In the genomic region with DNA sequence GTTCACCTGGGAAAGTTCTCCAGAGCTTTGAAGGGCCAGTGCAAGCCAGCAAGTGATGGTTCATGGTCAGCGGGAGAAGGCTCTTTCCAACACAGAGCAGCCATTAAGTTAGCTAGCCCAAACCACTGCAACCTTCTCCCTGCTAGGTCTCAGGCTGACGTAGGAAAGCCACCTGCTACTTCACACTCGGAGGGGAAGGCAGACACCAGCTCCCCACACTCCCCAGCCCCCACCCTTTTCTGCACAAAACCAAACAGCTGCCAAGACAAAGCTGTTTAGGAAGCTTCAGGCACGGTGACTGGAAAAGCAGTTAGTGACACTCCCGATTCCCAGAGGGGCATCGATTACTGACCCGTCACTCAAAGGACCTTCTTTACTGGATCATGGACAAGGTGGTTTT, we compare ENCODE assay signal across 13 mouse cellular contexts. TPM values are rescaled to one million over a fixed set of nuclear protein-coding genes. Genes with fewer than 3 reads are reported as not detected.
A peak's percentile ranks its signal among the peaks of the same experiment; 100 is the strongest.
DNase-seq lines count a peak whose midpoint lies in the region; ATAC-seq and TF ChIP-seq lines count a peak whose summit lies in the region.
"Had no signal": no experiment of that assay in that cellular context is flagged by ENCODE, and none has a peak within 500 bp of the region (broad histone marks: within the 10 kb centered on the region; RNA-seq: fewer than 3 reads in every experiment).

No protein-coding gene starts in this region.

- H3K4me1 ChIP-seq in embryonic facial prominence, embryonic 14.5 days (ENCODE audit: control insufficient read depth, insufficient read depth, low read length), result no peaks in the 10 kb centered on the region
- H3K4me1 ChIP-seq in embryonic facial prominence, embryonic 10.5 days, result peaks cover 21% of the 10 kb centered on the region
- H3K4me1 ChIP-seq in limb, embryonic 14.5 days (ENCODE audit: control insufficient read depth, insufficient read depth, low read length), result no peaks in the 10 kb centered on the region
- no peaks in the 10 kb centered on the region for H3K4me1 ChIP-seq in limb, embryonic 10.5 days
- peaks cover 15% of the 10 kb centered on the region for H3K4me1 ChIP-seq in hindbrain, embryonic 13.5 days (replicated peaks)
- H3K4me1 ChIP-seq: limb, embryonic 15.5 days had no signal

- H3K36me3 ChIP-seq in embryonic facial prominence, embryonic 14.5 days (ENCODE audit: control insufficient read depth, insufficient read depth, low read length), result peaks cover 73% of the 10 kb centered on the region
- H3K36me3 ChIP-seq in embryonic facial prominence, embryonic 10.5 days (replicated peaks), result peaks cover 96% of the 10 kb centered on the region
- peaks cover 86% of the 10 kb centered on the region for H3K36me3 ChIP-seq in limb, embryonic 14.5 days (ENCODE audit: control insufficient read depth, insufficient read depth, low read length)
- H3K36me3 ChIP-seq in limb, embryonic 10.5 days, result peaks cover 96% of the 10 kb centered on the region
- H3K36me3 ChIP-seq in hindbrain, embryonic 13.5 days, result peaks cover 51% of the 10 kb centered on the region

- no peak overlapping the region for H3K9ac ChIP-seq in embryonic facial prominence, embryonic 14.5 days (ENCODE audit: low read depth, low read length)
- H3K9ac ChIP-seq in limb, embryonic 14.5 days (ENCODE audit: low read depth, low read length, severe bottlenecking), result no peak overlapping the region
- peak overlapping the region; percentile 30; the same call in 1 of the 2 replicates for H3K9ac ChIP-seq in hindbrain, embryonic 13.5 days
- H3K9ac ChIP-seq: heart, embryonic 12.5 days; limb, embryonic 15.5 days; lung, embryonic 14.5 days had no signal

- no peaks in the 10 kb centered on the region for H3K9me3 ChIP-seq in embryonic facial prominence, embryonic 14.5 days (ENCODE audit: control insufficient read depth, low read length)
- H3K9me3 ChIP-seq in embryonic facial prominence, embryonic 10.5 days, result no peaks in the 10 kb centered on the region
- no peaks in the 10 kb centered on the region for H3K9me3 ChIP-seq in limb, embryonic 14.5 days (ENCODE audit: control insufficient read depth, low read length)
- H3K9me3 ChIP-seq in limb, embryonic 10.5 days (replicated peaks), result no peaks in the 10 kb centered on the region
- no peaks in the 10 kb centered on the region for H3K9me3 ChIP-seq in hindbrain, embryonic 13.5 days
- H3K9me3 ChIP-seq: heart, embryonic 12.5 days; limb, embryonic 15.5 days had no signal

- no peaks in the 10 kb centered on the region for H3K27me3 ChIP-seq in embryonic facial prominence, embryonic 14.5 days (replicated peaks; ENCODE audit: control insufficient read depth, insufficient read depth, low read length)
- H3K27me3 ChIP-seq in embryonic facial prominence, embryonic 10.5 days (replicated peaks; ENCODE audit: low read depth, poor library complexity, severe bottlenecking), result no peaks in the 10 kb centered on the region
- H3K27me3 ChIP-seq in limb, embryonic 14.5 days (ENCODE audit: control insufficient read depth, insufficient read depth, low read length), result no peaks in the 10 kb centered on the region
- no peaks in the 10 kb centered on the region for H3K27me3 ChIP-seq in limb, embryonic 10.5 days (ENCODE audit: low read depth, poor library complexity, severe bottlenecking)
- H3K27me3 ChIP-seq in hindbrain, embryonic 13.5 days, result no peaks in the 10 kb centered on the region
- H3K27me3 ChIP-seq: heart, embryonic 12.5 days; limb, embryonic 15.5 days had no signal

- H3K4me2 ChIP-seq in embryonic facial prominence, embryonic 14.5 days (ENCODE audit: low read depth, low read length), result no peak overlapping the region
- H3K4me2 ChIP-seq in limb, embryonic 14.5 days (replicated peaks; ENCODE audit: low read depth, low read length, severe bottlenecking), result no peak overlapping the region
- no peak overlapping the region for H3K4me2 ChIP-seq in hindbrain, embryonic 13.5 days
- H3K4me2 ChIP-seq: heart, embryonic 12.5 days; limb, embryonic 15.5 days; lung, embryonic 14.5 days had no signal

- H3K4me3 ChIP-seq in embryonic facial prominence, embryonic 14.5 days (ENCODE audit: low read depth, low read length), result no peak overlapping the region
- no peak overlapping the region for H3K4me3 ChIP-seq in embryonic facial prominence, embryonic 10.5 days
- no peak overlapping the region for H3K4me3 ChIP-seq in limb, embryonic 14.5 days (replicated peaks; ENCODE audit: low read length)
- no peak overlapping the region for H3K4me3 ChIP-seq in limb, embryonic 10.5 days
- H3K4me3 ChIP-seq in hindbrain, embryonic 13.5 days, result no peak overlapping the region
- H3K4me3 ChIP-seq: heart, embryonic 12.5 days; limb, embryonic 15.5 days had no signal

- ATAC-seq in embryonic facial prominence, embryonic 14.5 days (ENCODE audit: low read depth), result no peak
- 0 out of 2 replicates have a peak, but pooled peaks have one; percentile 41 for ATAC-seq in limb, embryonic 14.5 days (ENCODE audit: low FRiP score, low read depth)
- no peak for ATAC-seq in hindbrain, embryonic 13.5 days (ENCODE audit: low FRiP score)

- 57% methylated on average over 7 of the region's 7 CpGs for WGBS in embryonic facial prominence, embryonic 14.5 days
- WGBS in embryonic facial prominence, embryonic 10.5 days, result 71% methylated on average over 7 of the region's 7 CpGs
- WGBS in limb, embryonic 14.5 days, result 76% methylated on average over 7 of the region's 7 CpGs
- WGBS in limb, embryonic 10.5 days, result 79% methylated on average over 7 of the region's 7 CpGs
- 35% methylated on average over 7 of the region's 7 CpGs for WGBS in hindbrain, embryonic 13.5 days

- peak; percentile 16 for DNase-seq in embryonic facial prominence, embryonic 14.5 days (ENCODE audit: low spot score)
- DNase-seq in embryonic facial prominence, embryonic 10.5 days (ENCODE audit: low spot score), result no peak
- DNase-seq in limb, embryonic 14.5 days (ENCODE audit: low spot score), result no peak
- no peak for DNase-seq in limb, embryonic 10.5 days (ENCODE audit: low spot score)
- peak; percentile 70 for DNase-seq in thymus, postnatal 14 days
- no peak for DNase-seq in spleen, adult 18-20 months
- no peak for DNase-seq in gastrocnemius, postnatal 25 days
- DNase-seq: adrenal gland, adult 2 months; gastrocnemius, postnatal 10 days; lung, embryonic 14.5 days had no signal

- no peak for TF ChIP-seq POLR2A in limb, embryonic 14.5 days (IDR thresholded peaks at IDR 0.05; ENCODE audit: borderline replicate concordance, extremely low read depth, insufficient read depth, insufficient read length)

- no peak overlapping the region for H3K27ac ChIP-seq in embryonic facial prominence, embryonic 14.5 days (replicated peaks; ENCODE audit: low read depth, low read length)
- H3K27ac ChIP-seq in embryonic facial prominence, embryonic 10.5 days (replicated peaks), result no peak overlapping the region
- H3K27ac ChIP-seq in limb, embryonic 14.5 days (replicated peaks; ENCODE audit: low read depth, low read length), result no peak overlapping the region
- no peak overlapping the region for H3K27ac ChIP-seq in limb, embryonic 10.5 days
- H3K27ac ChIP-seq in hindbrain, embryonic 13.5 days, result no peak overlapping the region
- H3K27ac ChIP-seq: limb, embryonic 15.5 days had no signal

RNA-seq across cellular contexts. Expression of a gene that starts 12.6 kb away (rescaled TPM):
- polyA plus RNA-seq in embryonic facial prominence, embryonic 14.5 days (2014; fragmentation: Nextera tagmentation; extraction: Ambion mirVana), result 11.0 and 11.4 TPM in 2 replicates
- polyA plus RNA-seq in embryonic facial prominence, embryonic 10.5 days (2016; fragmentation: Nextera tagmentation; extraction: Ambion mirVana), result 28.3 and 28.8 TPM in 2 replicates
- 8.1 and 17.1 TPM in 2 replicates for polyA plus RNA-seq in limb, embryonic 14.5 days (2012; rRNA removed)
- 10.7 and 12.2 TPM in 2 replicates for polyA plus RNA-seq in limb, embryonic 14.5 days (2014; fragmentation: Nextera tagmentation; extraction: Ambion mirVana)
- 30.8 and 32.2 TPM in 2 replicates for polyA plus RNA-seq in limb, embryonic 10.5 days (2016; fragmentation: Nextera tagmentation; extraction: Ambion mirVana)
- 22.5 and 27.5 TPM in 2 replicates for polyA plus RNA-seq in hindbrain, embryonic 13.5 days (2015; fragmentation: Nextera tagmentation; extraction: Ambion mirVana)
- total RNA-seq in gastrocnemius, postnatal 25 days (2021), result 10 to 100 TPM; 23.0 to 23.8 TPM

RNA-seq across cellular contexts. Expression of a gene that starts 17.4 kb away (rescaled TPM):
- 33.6 and 34.8 TPM in 2 replicates for polyA plus RNA-seq in embryonic facial prominence, embryonic 14.5 days (2014; fragmentation: Nextera tagmentation; extraction: Ambion mirVana)
- 24.9 and 26.0 TPM in 2 replicates for polyA plus RNA-seq in embryonic facial prominence, embryonic 10.5 days (2016; fragmentation: Nextera tagmentation; extraction: Ambion mirVana)
- 34.7 and 36.3 TPM in 2 replicates for polyA plus RNA-seq in limb, embryonic 14.5 days (2012; rRNA removed)
- polyA plus RNA-seq in limb, embryonic 14.5 days (2014; fragmentation: Nextera tagmentation; extraction: Ambion mirVana), result 36.9 and 39.2 TPM in 2 replicates
- polyA plus RNA-seq in limb, embryonic 10.5 days (2016; fragmentation: Nextera tagmentation; extraction: Ambion mirVana), result 26.8 and 31.1 TPM in 2 replicates
- polyA plus RNA-seq in hindbrain, embryonic 13.5 days (2015; fragmentation: Nextera tagmentation; extraction: Ambion mirVana), result 21.2 and 23.8 TPM in 2 replicates
- total RNA-seq in gastrocnemius, postnatal 25 days (2021), result 1 to 10 TPM; 3.9 to 5.1 TPM

RNA-seq across cellular contexts. Expression of a gene that starts 35.6 kb away (rescaled TPM):
- 27.0 and 29.6 TPM in 2 replicates for polyA plus RNA-seq in embryonic facial prominence, embryonic 14.5 days (2014; fragmentation: Nextera tagmentation; extraction: Ambion mirVana)
- 23.1 and 26.4 TPM in 2 replicates for polyA plus RNA-seq in embryonic facial prominence, embryonic 10.5 days (2016; fragmentation: Nextera tagmentation; extraction: Ambion mirVana)
- polyA plus RNA-seq in limb, embryonic 14.5 days (2012; rRNA removed), result 17.8 and 22.4 TPM in 2 replicates
- 23.2 and 28.0 TPM in 2 replicates for polyA plus RNA-seq in limb, embryonic 14.5 days (2014; fragmentation: Nextera tagmentation; extraction: Ambion mirVana)
- 25.2 and 26.1 TPM in 2 replicates for polyA plus RNA-seq in limb, embryonic 10.5 days (2016; fragmentation: Nextera tagmentation; extraction: Ambion mirVana)
- 11.5 and 12.1 TPM in 2 replicates for polyA plus RNA-seq in hindbrain, embryonic 13.5 days (2015; fragmentation: Nextera tagmentation; extraction: Ambion mirVana)
- total RNA-seq in gastrocnemius, postnatal 25 days (2021), result 100 to 1,000 TPM; 121 to 144 TPM

RNA-seq across cellular contexts. Expression of a gene that starts 44.9 kb away (rescaled TPM):
- 612 and 629 TPM in 2 replicates for polyA plus RNA-seq in embryonic facial prominence, embryonic 14.5 days (2014; fragmentation: Nextera tagmentation; extraction: Ambion mirVana)
- 453 and 454 TPM in 2 replicates for polyA plus RNA-seq in embryonic facial prominence, embryonic 10.5 days (2016; fragmentation: Nextera tagmentation; extraction: Ambion mirVana)
- 260 and 264 TPM in 2 replicates for polyA plus RNA-seq in limb, embryonic 14.5 days (2012; rRNA removed)
- polyA plus RNA-seq in limb, embryonic 14.5 days (2014; fragmentation: Nextera tagmentation; extraction: Ambion mirVana), result 594 and 615 TPM in 2 replicates
- polyA plus RNA-seq in limb, embryonic 10.5 days (2016; fragmentation: Nextera tagmentation; extraction: Ambion mirVana), result 501 and 540 TPM in 2 replicates
- polyA plus RNA-seq in hindbrain, embryonic 13.5 days (2015; fragmentation: Nextera tagmentation; extraction: Ambion mirVana), result 360 and 367 TPM in 2 replicates
- 100 to 1,000 TPM; 145 to 151 TPM for total RNA-seq in gastrocnemius, postnatal 25 days (2021)

RNA-seq across cellular contexts. Expression of a gene that starts 55.8 kb away (rescaled TPM):
- polyA plus RNA-seq in embryonic facial prominence, embryonic 14.5 days (2014; fragmentation: Nextera tagmentation; extraction: Ambion mirVana), result 50.3 and 57.5 TPM in 2 replicates
- 48.5 and 55.7 TPM in 2 replicates for polyA plus RNA-seq in embryonic facial prominence, embryonic 10.5 days (2016; fragmentation: Nextera tagmentation; extraction: Ambion mirVana)
- 96.7 and 101 TPM in 2 replicates for polyA plus RNA-seq in limb, embryonic 14.5 days (2012; rRNA removed)
- polyA plus RNA-seq in limb, embryonic 14.5 days (2014; fragmentation: Nextera tagmentation; extraction: Ambion mirVana), result 70.9 and 91.4 TPM in 2 replicates
- 52.3 and 71.3 TPM in 2 replicates for polyA plus RNA-seq in limb, embryonic 10.5 days (2016; fragmentation: Nextera tagmentation; extraction: Ambion mirVana)
- 18.0 and 20.6 TPM in 2 replicates for polyA plus RNA-seq in hindbrain, embryonic 13.5 days (2015; fragmentation: Nextera tagmentation; extraction: Ambion mirVana)
- 100 to 1,000 TPM; 107 to 134 TPM for total RNA-seq in gastrocnemius, postnatal 25 days (2021)

Comparison
In these comparisons a context has a peak if more than half of its experiments do, and no peak if none do; other contexts are left out.
1. DNase-seq: peak in embryonic facial prominence, embryonic 14.5 days (single experiment) and thymus, postnatal 14 days (single experiment); none in embryonic facial prominence, embryonic 10.5 days (single experiment), limb, embryonic 14.5 days (single experiment), limb, embryonic 10.5 days (single experiment), spleen, adult 18-20 months (0 of 2) and gastrocnemius, postnatal 25 days (single experiment).